Mouse (Mus musculus) WW6 (cell line): ENCODE data around the gene Gm45021.
"Not testable (repeated sequence)": the region's sequence is repeated elsewhere in the genome, so short reads cannot be mapped to it uniquely, and the experiment has no call there.

Experiments used
- DNase-seq: peaks from one replicate; pipeline ENCODE4 v3.0.0-alpha.2; 2013; ENCODE audit warnings: low read depth, low spot score

Gm45021 gene

DNA sequence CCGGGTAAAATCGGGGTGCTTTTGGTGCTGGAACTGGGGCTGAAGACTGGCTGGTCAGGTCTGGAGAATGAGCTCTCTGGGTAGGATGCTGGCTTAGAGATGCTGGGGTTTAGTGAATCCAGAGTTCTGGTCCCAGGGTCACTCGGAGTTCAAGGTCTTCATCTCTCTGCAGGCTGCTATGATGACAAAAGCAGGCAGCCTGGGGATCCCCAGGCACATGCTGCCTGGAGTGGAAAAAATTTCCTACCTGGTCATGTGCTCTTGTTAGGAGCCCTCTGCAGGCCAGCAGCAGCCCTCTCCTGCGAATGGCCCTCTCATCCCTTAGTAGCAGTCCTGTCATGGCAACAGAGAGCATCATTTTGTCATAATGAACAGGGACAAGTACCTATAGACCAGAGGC is 24.1 kb downstream of the Gm45021 start:
- no peak for DNase-seq

DNA sequence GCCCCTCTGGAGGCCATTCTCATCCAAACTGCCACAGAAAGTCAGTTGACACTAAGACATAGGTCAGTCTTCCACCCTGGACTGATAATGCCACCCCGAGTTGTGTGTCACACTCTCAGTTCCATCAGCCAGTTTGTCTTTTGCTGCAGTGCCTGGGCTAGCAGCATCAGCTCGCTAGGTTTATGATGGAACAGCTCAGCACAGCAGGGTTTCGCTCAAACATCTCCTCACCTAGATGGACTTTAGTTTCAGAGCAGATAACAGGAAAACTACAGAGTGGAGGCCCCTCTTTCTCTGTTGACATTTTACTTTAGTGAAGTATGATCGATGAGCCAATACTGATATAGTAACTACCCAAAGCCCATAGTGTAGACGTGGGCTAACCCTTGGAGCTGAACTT is 25.3 kb downstream of the Gm45021 start:
- no peak for DNase-seq

DNA sequence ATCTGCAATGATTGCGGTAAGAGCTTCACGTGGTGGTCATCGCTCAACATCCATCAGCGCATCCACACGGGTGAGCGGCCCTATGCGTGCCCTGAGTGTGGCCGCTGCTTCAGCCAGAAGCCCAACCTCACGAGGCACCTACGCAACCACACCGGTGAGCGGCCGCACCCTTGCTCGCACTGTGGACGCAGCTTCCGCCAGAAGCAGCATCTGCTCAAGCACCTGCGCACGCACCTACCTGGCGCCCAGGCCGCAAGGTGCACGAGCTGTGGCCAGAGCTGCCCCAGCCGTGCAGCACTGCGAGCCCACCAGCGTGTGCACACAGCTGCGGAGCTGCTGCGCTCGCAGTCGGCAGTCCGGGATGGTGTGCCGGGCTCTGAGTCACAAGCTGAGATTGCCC is 30.6 kb downstream of the Gm45021 start:
- DNase-seq: no peak

DNA sequence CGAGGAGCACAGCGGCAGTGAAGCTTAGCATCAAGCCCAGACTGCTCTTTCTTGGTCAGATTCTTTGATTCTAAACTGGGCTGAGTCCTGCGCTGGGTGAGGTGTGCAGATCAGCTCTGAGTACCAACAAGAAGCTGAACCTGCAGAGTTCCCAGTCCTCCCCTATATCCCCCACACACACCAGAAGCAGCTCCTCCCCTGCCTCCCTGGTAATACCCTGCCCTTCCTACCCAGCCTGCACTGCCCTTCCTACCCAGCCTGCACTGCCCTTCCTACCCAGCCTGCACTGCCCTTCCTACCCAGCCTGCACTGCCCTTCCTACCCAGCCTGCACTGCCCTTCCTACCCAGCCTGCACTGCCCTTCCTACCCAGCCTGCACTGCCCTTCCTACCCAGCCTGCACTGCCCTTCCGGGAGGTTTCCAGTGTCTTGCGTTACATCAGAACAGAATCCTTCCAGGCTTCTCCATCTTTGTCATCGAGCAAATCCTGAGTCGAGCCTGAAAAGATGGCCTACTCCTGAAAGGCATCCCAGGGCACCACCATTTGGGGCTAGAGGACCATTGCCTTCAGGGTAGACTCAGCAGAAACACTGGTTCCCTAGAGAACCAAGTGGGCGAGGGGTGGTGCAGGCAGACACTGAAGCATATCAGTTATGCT is 32.9 kb downstream of the Gm45021 start:
- not testable (repeated sequence) for DNase-seq

DNA sequence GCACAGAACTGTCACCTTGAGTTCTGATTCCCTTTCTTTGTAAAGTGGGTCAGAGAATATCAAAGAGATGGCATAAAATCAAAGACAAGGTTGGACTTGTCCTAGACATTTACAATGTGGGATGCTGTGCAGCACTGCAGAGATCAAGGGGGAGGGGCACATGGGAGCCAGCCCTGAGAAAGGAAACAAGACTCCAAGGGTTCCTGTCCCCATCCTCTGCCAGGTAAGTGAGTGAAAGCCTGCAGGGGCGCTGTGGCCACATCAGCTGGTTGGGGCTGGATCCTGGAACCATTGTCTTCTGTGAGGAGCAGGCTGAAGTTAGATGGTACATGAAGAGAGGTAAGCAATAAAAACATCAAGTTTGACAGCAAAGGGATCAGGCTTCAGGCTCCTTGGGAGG is 34.0 kb downstream of the Gm45021 start:
- no peak for DNase-seq

DNA sequence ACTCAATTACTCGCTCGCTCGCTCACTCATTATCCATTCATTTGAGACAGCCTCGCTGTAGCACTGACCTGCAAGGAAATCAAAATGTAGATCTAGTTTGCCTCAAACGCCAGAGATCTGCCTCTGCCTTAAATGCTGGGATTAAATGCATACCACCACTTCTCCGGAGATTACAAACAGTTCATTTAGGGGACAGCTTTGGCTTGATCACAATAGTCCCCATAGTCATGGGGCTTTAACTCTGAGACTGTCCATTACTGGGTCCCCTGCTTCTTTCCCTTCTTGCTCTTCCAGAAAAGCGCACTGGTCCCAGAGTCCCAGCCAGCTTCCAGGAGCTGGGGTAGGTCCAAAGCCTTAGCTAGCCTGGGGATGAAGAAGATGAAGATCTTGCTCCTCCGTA is 37.1 kb downstream of the Gm45021 start, which contains the start of gene AI854703:
AI854703 (plus strand) TSS at position 301 of the 400 bp plus-strand sequence.
- no peak for DNase-seq

DNA sequence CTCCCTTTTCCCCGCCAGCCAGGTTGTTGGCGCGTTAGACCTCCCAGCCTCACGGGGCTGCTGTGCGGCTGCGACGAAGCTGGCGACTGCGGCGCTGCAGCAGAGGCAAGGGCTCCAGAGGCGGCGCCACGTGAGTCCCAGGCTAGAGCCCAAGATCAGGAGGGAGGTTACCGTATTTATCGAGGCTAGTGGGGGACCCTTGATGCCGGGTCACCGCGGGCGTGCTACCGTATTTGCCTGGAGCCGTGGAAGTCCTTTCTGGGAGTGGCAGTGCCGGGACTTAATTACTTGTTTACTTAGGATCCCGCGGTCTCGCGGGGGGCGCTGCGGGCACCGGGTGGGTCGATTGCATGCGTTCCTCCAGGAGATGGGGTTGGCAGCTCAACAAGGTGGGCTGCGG is 37.6 kb downstream of the Gm45021 start:
- no peak for DNase-seq

DNA sequence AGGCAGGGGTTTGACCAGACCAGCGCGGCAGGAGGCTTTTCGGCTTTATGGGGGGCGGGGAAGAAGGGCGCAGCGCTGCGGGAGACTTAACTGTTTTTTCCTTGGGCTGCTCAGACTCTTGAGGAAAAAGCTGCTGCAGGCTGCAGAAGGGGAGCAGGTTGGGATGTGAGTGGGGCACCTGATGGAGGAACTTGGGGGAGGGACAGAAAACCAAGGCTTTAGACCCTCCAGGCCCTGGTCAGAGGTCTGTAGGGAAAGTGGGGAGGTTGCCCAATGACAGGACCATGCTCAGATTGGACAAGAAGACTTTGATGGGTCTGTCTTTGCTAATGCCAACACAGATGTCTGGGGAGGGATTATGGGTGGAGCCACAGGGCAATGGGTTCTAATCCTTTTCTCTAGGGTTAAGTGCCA is 38.1 kb downstream of the Gm45021 start:
- DNase-seq: no peak

DNA sequence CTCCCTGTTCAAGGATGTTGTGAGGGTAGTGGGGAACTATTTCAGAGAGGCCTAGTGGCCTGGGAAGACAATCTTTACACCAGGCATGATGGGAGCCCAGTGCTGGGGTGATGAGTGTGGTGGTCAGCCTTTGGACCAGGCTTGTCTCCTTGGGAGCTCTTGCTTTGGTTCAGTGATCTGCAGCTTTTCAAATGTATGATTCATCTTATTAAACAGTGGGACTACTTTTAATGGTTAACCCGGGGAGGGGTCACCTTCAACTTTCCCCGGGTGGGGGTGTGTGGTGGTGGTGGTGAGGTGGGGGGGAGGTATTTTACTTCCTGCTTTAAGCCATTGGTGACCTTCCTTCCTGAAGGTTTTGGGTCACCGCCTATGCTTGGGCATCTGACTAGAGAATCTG is 39.0 kb downstream of the Gm45021 start:
- DNase-seq: no peak

DNA sequence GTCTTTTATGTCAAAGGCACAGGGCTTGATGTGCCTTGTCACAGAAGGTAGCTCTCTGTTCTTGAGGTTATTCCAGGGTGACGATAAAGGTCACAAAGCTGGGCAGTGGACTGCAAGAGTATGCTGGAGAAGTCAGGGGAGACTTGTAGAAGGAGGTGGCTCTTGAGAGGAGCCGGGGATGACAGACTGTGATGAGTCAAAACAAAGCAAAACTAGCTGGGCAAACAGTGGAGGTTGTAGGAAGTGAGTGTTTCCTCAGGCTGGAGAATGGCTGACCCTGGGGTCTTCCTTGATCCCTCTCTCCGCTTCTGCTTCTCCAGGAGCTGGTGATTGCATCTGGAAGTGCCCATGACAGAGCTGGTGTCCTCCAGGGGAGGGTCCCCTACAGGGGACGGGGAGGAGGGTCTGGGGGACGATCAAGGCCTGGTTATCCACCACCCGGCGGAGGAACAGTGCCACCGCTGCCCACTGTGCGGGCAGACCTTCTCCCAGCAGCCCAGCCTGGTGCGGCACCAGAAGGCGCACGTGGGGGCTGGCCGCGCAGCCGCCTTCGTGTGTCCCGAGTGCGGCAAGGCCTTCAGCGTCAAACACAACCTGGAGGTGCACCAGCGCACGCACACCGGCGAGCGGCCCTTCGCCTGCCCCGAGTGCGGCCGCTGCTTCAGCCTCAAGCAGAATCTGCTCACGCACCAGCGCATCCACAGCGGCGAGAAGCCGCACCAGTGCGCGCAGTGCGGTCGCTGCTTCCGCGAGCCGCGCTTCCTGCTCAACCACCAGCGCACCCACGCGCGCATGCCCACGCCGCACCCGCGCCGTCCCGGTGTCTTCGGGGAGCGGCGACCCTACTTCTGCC is 39.6 kb downstream of the Gm45021 start:
- DNase-seq: no peak

DNA sequence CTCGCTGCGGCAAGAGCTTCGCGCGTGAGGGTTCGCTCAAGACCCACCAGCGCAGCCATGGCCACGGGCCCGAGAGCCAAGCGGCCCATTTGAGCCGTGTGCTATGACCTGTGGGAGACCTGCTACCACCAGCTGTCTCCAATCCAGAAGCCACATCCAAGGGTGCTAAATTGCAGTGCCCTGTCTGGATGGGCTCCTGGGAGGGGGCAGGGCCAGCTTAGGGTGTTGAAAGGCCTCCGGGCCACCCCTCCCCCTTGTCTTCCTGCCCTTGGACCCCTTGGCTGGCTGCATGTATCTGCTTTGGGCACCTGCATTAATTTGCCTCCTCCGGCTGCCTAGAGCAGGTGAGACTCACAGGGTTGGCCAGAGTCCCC is 40.2 kb downstream of the Gm45021 start:
- DNase-seq: no peak

DNA sequence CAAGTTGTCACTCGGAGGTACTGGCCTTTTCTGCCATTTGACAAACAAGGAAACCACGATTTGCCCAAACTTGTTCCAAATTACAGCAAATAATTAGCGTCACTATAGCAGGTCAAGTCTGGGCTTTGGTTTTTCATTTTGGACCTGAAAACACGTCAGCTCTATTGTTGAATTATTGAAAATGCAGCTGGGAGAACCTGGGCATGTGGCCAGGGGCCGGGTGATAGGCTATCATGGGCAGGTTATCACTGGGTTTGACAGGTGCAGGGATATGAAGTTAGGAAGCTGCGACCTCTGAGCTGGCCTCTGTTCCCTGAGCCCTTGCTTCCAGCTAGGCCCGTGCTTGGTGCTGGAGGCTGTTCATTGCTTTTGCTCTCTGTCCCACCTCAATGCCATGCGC is 41.4 kb downstream of the Gm45021 start:
- no peak for DNase-seq

DNA sequence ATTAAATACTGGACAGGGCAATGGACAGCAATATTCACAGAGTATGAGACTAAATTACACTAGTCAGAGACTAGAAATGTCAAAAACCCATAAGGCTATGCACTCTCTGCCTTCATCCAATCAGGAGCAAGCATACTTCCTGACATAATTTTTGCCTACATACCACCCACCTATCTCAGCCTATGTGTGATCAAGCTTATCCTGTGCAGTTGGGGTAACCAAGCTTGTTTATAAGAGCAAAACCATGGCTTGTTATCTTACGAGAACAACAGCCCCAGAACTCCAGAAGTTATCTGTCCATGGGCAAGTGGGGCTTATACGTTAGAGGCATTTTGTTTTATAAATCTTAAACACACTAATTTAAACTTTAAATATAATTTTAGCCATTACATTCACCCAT is 45.7 kb downstream of the Gm45021 start:
- no peak for DNase-seq

DNA sequence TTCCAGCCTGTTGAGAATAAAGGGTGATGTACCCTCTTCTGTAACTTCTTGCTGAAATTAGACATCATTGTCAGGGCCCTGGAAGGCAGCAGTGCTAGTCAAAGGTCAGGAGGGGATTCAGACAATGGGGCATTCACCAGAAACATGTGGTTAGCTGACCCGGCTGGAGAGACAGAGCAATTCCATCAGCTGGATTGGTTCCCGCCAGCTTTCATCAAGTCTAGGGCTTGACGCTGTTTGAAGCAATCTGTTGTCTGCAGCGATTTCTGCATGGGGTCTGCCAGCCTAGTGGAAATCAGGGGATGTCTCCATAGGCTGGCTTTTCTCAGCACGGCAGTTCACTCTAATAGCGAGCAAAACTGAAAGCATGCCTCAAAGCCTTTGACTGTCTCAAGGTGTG is 47.1 kb downstream of the Gm45021 start:
- no peak for DNase-seq

DNA sequence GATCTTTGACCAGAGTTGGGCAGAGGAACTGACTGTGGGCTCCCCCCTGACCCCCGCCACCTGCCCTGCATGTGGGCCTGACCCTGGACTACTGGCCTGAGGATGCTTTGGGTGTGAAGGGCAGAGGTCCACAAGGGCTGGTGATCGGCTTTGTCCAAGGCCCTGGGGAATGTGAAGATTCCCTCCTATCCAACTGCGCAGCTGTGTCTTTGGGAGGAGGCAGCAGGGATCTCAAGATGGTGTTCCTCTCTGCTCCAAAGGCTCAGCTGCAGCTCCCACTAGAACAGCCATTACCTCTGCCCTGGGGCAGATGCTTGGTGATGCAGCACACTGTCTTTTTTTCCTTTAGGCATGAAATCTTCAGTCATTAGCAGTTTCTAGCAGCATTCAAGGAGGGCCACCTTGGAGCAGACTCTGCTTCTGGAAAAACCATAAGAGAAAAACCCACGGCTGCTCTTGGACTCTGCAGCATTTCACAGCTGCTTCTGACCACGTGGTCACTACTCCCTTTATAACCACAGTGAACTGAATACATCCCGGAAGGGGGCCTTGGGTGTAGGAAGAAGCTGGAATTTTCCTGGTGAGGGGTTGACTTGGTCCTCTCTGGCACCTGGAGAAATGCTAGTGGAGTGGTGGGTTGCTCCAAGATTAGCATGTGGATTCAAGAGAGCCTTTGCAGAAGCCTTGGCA is 48.5 kb downstream of the Gm45021 start:
- DNase-seq: no peak

DNA sequence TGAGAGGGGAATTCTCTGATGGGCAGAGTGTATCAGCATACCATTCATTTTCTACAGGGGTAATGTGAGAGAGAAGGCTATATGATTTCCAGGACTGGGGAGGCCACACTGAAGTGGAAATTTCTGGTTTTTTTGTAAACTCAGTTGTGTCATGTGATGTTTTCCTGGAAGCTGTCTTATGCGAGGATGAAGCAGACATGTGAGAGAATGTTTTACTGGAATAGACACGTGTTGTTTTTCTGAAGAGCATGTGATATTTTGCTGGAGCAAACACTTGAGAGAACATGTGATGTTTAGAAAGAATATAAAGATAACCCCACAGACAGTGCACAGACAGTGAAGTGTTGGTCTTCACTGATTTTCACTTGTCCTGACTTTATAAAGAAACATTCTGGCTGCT is 49.1 kb downstream of the Gm45021 start:
- DNase-seq: no peak

DNA sequence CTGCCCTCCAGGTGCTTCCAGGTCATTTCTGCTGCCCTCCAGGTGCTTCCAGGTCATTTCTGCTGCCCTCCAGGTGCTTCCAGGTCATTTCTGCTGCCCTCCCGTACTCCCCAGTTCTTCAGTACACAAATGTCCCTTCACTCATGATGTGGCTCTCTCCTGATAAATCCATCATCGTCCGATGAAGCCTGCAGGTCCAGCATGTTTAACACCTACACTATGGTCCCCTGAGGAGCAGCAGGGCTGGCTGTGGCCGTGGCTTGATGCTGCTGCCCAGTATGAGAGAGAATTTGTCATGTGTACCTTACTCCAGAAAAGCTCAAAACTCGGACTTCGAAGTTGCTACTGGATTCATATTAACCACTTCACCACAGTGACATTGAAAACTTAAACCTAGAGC is 52.0 kb downstream of the Gm45021 start:
- DNase-seq: no peak

DNA sequence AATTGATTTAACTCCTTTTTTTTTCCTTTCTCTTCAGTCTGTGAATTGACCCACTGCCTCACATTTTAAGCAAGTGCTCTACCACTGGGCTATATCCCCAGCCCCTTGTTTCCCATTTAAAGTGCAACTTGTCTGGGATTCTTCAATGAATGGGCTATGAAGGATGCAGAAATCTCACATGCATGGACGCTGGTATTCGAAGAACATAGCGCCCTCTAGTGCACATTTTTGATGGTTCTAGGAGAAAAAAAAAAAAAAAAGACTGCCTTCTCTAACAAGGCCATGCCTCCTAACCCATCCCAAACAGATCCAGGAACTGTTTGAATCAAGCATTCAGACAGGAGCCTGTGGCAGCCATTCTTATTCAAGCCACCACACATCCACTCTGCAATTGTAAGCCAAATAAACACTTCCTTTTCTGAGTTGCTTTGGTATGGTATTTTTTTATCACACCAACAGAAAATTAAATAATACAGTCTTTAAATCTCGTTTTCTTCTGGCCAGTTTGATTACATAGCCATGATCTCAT is 53.4 kb downstream of the Gm45021 start:
- DNase-seq: no peak

DNA sequence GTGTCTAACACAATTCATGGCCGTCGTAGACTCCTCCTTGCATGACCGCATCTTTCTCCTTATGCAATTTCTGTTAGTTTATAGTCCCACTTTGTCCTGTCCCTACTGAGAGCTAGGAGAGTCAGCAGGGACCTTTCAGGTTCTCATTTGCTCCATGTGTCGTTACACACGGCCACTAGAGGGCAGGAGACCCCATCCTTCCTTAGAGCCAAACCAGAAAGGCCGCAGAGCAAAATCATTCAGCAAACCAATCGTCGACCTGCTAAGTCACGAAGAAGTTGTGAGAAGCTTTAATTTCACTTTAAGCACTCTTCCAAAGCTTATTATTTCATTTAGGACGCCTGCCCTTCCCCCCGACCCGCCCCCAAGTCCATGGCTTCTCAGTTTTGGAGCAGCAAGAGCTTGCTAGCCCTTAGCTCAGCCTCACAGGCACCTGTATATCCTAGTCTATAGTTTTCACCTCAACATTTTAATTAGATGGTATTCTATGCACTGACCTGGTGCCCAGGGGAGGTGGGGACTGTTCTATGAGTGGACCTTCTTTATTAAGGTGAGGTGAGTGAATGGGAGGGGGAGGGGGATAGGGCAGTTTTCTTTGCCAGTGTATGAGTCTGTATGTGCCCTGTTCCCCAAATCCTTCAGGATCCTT is 56.4 kb downstream of the Gm45021 start:
- DNase-seq: no peak

DNA sequence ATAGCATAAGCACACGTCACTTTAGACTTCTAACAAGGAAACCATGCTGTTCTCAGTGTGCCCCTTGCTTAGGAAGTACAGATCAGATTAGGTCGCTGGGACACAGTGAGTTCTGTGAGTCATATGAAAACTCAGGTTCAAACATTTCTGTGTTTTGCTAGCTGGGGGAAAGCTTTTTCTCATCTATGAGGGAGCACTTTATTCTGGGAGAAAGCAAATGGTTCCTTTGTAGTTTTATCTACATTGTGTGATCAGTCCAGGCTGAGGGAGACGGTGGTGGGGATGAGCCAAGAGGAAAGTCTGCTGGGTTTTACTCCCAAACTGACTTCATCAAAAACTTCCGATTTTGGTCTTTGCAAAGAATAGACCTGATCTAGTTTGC is 56.9 kb downstream of the Gm45021 start:
- DNase-seq: no peak

DNA sequence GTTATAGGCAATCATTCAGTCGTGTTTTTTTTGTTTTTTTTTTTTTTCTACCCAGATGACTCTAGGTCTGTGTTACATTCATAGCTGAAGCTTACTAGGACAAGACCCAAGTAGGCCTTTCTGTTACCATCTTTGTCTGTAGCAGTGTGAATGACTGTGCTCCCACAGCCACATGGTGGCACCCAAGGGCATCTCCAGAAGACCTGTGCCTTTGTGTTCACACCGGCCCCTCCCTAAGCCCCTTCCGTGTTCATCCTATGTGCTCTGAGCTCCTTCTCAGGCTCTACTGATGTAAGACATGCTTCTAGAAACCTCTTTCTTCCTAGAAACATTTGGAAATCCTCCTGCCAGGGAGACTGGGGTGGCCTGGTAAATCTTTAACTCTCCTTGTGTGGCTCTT is 57.6 kb downstream of the Gm45021 start, which contains the start of gene Gimap8:
Gimap8 (plus strand) TSS at position 240 of the 400 bp plus-strand sequence.
- no peak for DNase-seq

DNA sequence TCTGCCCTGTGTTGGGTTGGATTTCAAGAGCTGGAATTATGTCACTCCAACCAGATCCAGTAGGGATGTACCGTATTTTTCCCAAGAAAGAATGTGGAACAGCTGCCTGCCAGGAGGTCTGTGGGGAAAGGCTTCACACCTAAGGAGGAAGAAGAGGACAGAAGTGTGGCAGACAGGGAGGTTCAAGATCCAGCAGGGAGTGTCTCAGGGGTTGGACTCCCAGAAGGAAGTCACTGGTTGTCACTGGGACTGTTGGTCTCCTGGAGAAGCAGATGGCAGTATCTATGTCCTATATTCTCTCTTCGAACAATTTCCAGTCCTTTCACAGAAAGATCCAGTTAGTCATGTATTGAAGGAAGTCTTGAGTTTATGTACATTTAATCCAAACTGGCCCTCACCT is 58.2 kb downstream of the Gm45021 start:
- no peak for DNase-seq
